17 mouse cellular contexts compared by ENCODE assay signal in the genomic region with DNA sequence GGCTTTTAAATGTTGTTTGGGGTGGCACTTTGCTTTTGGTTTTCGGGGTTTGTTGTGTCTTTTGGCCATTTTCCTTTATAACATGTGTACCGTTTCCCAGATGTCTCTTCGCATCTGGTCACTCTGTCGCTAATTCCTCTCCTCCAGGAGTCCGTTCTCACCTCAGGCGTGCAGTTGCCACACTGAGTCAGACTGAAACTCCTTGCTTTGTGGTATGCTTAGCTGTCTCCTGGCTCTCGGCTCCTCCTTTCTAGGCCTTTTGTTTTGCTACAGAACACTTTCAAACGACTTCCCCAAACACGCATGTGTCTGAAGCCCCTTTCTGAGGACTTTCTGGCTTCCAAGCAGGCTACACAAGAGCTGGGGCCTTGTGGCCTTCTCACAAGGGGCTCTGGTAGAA.
"Had no signal": no experiment of that assay in that cellular context is flagged by ENCODE, and none has a peak within 500 bp of the region (broad histone marks: within the 10 kb centered on the region; RNA-seq: fewer than 3 reads in every experiment).

No protein-coding gene starts in this region.

- H3K27ac ChIP-seq: kidney, postnatal 0 days; layer of hippocampus, adult 2 months; left cerebral cortex, adult 2 months; liver, embryonic 13.5 days; midbrain, embryonic 12.5 days; midbrain, embryonic 15.5 days; neural tube, embryonic 12.5 days; neural tube, embryonic 15.5 days had no signal

- H3K4me2 ChIP-seq: liver, embryonic 13.5 days; midbrain, embryonic 12.5 days; midbrain, embryonic 15.5 days; neural tube, embryonic 12.5 days; neural tube, embryonic 15.5 days had no signal

- ATAC-seq: midbrain, embryonic 15.5 days had no signal

- H3K9me3 ChIP-seq: liver, embryonic 13.5 days; midbrain, embryonic 12.5 days; midbrain, embryonic 15.5 days; neural tube, embryonic 12.5 days; neural tube, embryonic 15.5 days had no signal

- DNase-seq: kidney, postnatal 25 days; layer of hippocampus, postnatal 36 days; liver, embryonic 13.5 days; lung, adult 2 months; lung, postnatal 14 days; lung, postnatal 4 days; right cerebral cortex, postnatal 25 days; spleen, adult 18-20 months; thymus, adult 18-20 months; thymus, postnatal 36 days had no signal

- H3K4me3 ChIP-seq: layer of hippocampus, adult 2 months; left cerebral cortex, adult 2 months; liver, embryonic 13.5 days; midbrain, embryonic 12.5 days; midbrain, embryonic 15.5 days; neural tube, embryonic 12.5 days; neural tube, embryonic 15.5 days had no signal

- H3K9ac ChIP-seq: midbrain, embryonic 12.5 days; midbrain, embryonic 15.5 days; neural tube, embryonic 12.5 days; neural tube, embryonic 15.5 days had no signal

- H3K36me3 ChIP-seq: liver, embryonic 13.5 days; midbrain, embryonic 12.5 days; midbrain, embryonic 15.5 days; neural tube, embryonic 12.5 days; neural tube, embryonic 15.5 days had no signal

- H3K4me1 ChIP-seq: liver, embryonic 13.5 days; midbrain, embryonic 12.5 days; midbrain, embryonic 15.5 days; neural tube, embryonic 15.5 days had no signal

- H3K27me3 ChIP-seq: liver, embryonic 13.5 days; midbrain, embryonic 12.5 days; midbrain, embryonic 15.5 days; neural tube, embryonic 12.5 days; neural tube, embryonic 15.5 days had no signal
